Mouse (Mus musculus) hindbrain, embryonic 14.5 days (tissue): ENCODE measurements around the gene Ncoa3. TPM values are rescaled to one million over a fixed set of nuclear protein-coding genes. Genes with fewer than 3 reads are reported as not detected.
A peak's percentile ranks its signal among the peaks of the same experiment; 100 is the strongest.

Experiments
- ATAC-seq: fragments of 200-750 bp; cut with Nextera tagmentation; 2 replicates; pipeline ENCODE4 v1.8.0; 2017; ENCODE audit warnings: moderate number of reproducible peaks, mild to moderate bottlenecking, moderate TSS enrichment, moderate library complexity; ENCODE audit not compliant: low FRiP score
- DNase-seq: peaks from one replicate; pipeline ENCODE4 v3.0.0-alpha.2; 2015; ENCODE audit warnings: low spot score
- H3K27ac ChIP-seq: fragments of 300-500 bp; sonication (generic); 2 replicates; pipeline ENCODE4 v1.5.1; 2014; ENCODE audit warnings: mild to moderate bottlenecking, moderate library complexity
- H3K27me3 ChIP-seq: fragments of 300-500 bp; sonication (generic); 2 replicates; pipeline ENCODE4 v1.6.1; 2014; ENCODE audit warnings: mild to moderate bottlenecking, low read length, mixed read lengths; ENCODE audit not compliant: control insufficient read depth, insufficient read depth
- H3K36me3 ChIP-seq: fragments of 300-500 bp; sonication (generic); replicated peaks from 2 replicates; pipeline ENCODE4 v1.6.1; 2014; ENCODE audit not compliant: control insufficient read depth, insufficient read depth
- H3K4me1 ChIP-seq: fragments of 300-500 bp; sonication (generic); replicated peaks from 2 replicates; pipeline ENCODE4 v1.6.1; 2014; ENCODE audit warnings: antibody characterized with exemption, low read length, mixed read lengths; ENCODE audit not compliant: control insufficient read depth, insufficient read depth
- H3K4me2 ChIP-seq: fragments of 300-500 bp; sonication (generic); replicated peaks from 2 replicates; pipeline ENCODE4 v1.6.1; 2014; ENCODE audit warnings: mild to moderate bottlenecking, moderate library complexity
- H3K4me3 ChIP-seq: fragments of 300-500 bp; sonication (generic); replicated peaks from 2 replicates; pipeline ENCODE4 v1.5.1; 2014; ENCODE audit warnings: mild to moderate bottlenecking, low read length
- H3K9ac ChIP-seq: fragments of 300-500 bp; sonication (generic); 2 replicates; pipeline ENCODE4 v1.6.1; 2014
- H3K9me3 ChIP-seq: fragments of 300-500 bp; sonication (generic); 2 replicates; pipeline ENCODE4 v1.6.1; 2016; ENCODE audit warnings: low read length; ENCODE audit not compliant: control insufficient read depth
- WGBS: fragments of 180-500 bp; shearing (Covaris S2); extraction: QIAGEN DNeasy Blood & Tissue Kit; methylation state at CpG from one replicate; pipeline ENCODE4 v1.1.7; 2014; 5-methylcytosine and 5-hydroxymethylcytosine counted together
- polyA plus RNA-seq: library from polyadenylated mRNA; unstranded; fragments of >200 nt; fragmentation: Nextera tagmentation; extraction: Ambion mirVana; gene quantifications from 2 replicates; pipeline ENCODE4 v1.2.1, GENCODE M21; 2014

Gene Ncoa3
- polyA plus RNA-seq, 1 experiment from 2014 or later: 15.5 TPM

GRCm38 (mm10) chr2:166021642-166022041 lies 29.2 kb downstream of the Ncoa3 start:
- Histone ChIP-seq H3K36me3 (no peaks in the 10 kb centered on the region), H3K4me2 (peak overlapping the region; percentile 22), H3K9me3 (no peaks in the 10 kb centered on the region), H3K4me3 (no peak overlapping the region), H3K9ac (peak overlapping the region; percentile 21), H3K27me3 (no peaks in the 10 kb centered on the region), H3K27ac (peak overlapping the region; percentile 94), H3K4me1 (peaks cover 30% of the 10 kb centered on the region)
- 10% methylated on average over 3 of the region's 3 CpGs for WGBS
- peak; percentile 74 for DNase-seq
- peak; percentile 62; the same call in 1 of the 2 replicates for ATAC-seq

GRCm38 (mm10) chr2:166022327-166022726 lies 29.9 kb downstream of the Ncoa3 start:
- Histone ChIP-seq H3K36me3 (no peaks in the 10 kb centered on the region), H3K4me2 (peak overlapping the region; percentile 10; the same call in 1 of the 2 replicates), H3K4me1 (peaks cover 30% of the 10 kb centered on the region), H3K27me3 (no peaks in the 10 kb centered on the region), H3K27ac (peak overlapping the region; percentile 94), H3K9ac (peak overlapping the region; percentile 21), H3K4me3 (no peak overlapping the region), H3K9me3 (no peaks in the 10 kb centered on the region)
- DNase-seq (peak; percentile 36), ATAC-seq (no peak)
- WGBS: 39% methylated on average over 8 of the region's 8 CpGs

- no peak overlapping the region for H3K27ac ChIP-seq
- H3K36me3 ChIP-seq: no peaks in the 10 kb centered on the region
- DNase-seq (no peak), ATAC-seq (no peak)
- H3K4me2 ChIP-seq: no peak overlapping the region
- H3K27me3 ChIP-seq: no peaks in the 10 kb centered on the region
- no peak overlapping the region for H3K4me3 ChIP-seq
- H3K9ac ChIP-seq: no peak overlapping the region
- peaks cover 32% of the 10 kb centered on the region for H3K4me1 ChIP-seq
- 93% methylated on average over 3 of the region's 3 CpGs for WGBS
- H3K9me3 ChIP-seq: no peaks in the 10 kb centered on the region
Measured at GRCm38 (mm10) chr2:166024079-166024478, 31.6 kb downstream of the Ncoa3 start.

GRCm38 (mm10) chr2:166024621-166025020 lies 32.2 kb downstream of the Ncoa3 start:
- H3K27ac ChIP-seq: no peak overlapping the region
- WGBS: 72% methylated on average over 4 of the region's 4 CpGs
- no peaks in the 10 kb centered on the region for H3K9me3 ChIP-seq
- H3K36me3 ChIP-seq: no peaks in the 10 kb centered on the region
- H3K4me1 ChIP-seq: peaks cover 36% of the 10 kb centered on the region
- no peaks in the 10 kb centered on the region for H3K27me3 ChIP-seq
- no peak overlapping the region for H3K4me2 ChIP-seq
- H3K9ac ChIP-seq: no peak overlapping the region
- ATAC-seq (no peak), DNase-seq (no peak)
- H3K4me3 ChIP-seq: no peak overlapping the region

- WGBS: 89% methylated on average over 5 of the region's 5 CpGs
- no peak for ATAC-seq
- peaks cover 42% of the 10 kb centered on the region for H3K4me1 ChIP-seq
Measured at GRCm38 (mm10) chr2:166025943-166026342, 33.5 kb downstream of the Ncoa3 start.

GRCm38 (mm10) chr2:166027834-166028233 lies 35.4 kb downstream of the Ncoa3 start:
- H3K27me3 ChIP-seq: no peaks in the 10 kb centered on the region
- DNase-seq: no peak
- no peak overlapping the region for H3K4me2 ChIP-seq
- 89% methylated on average over 3 of the region's 3 CpGs for WGBS
- no peak overlapping the region for H3K9ac ChIP-seq
- H3K36me3 ChIP-seq: no peaks in the 10 kb centered on the region
- no peak overlapping the region for H3K27ac ChIP-seq
- H3K4me1 ChIP-seq: peaks cover 30% of the 10 kb centered on the region
- H3K4me3 ChIP-seq: no peak overlapping the region
- no peaks in the 10 kb centered on the region for H3K9me3 ChIP-seq
- ATAC-seq: no peak

More at GRCm38 (mm10) chr2:166025943-166026342, 33.5 kb downstream of the Ncoa3 start:
- Histone ChIP-seq H3K4me3 (no peak overlapping the region), H3K36me3 (no peaks in the 10 kb centered on the region), H3K9ac (no peak overlapping the region), H3K27me3 (no peaks in the 10 kb centered on the region), H3K4me2 (no peak overlapping the region), H3K27ac (no peak overlapping the region), H3K9me3 (no peaks in the 10 kb centered on the region)
- DNase-seq: no peak

GRCm38 (mm10) chr2:166029232-166029631 lies 36.8 kb downstream of the Ncoa3 start:
- H3K4me3 ChIP-seq: no peak overlapping the region
- no peak overlapping the region for H3K4me2 ChIP-seq
- H3K27me3 ChIP-seq: no peaks in the 10 kb centered on the region
- ATAC-seq (no peak), DNase-seq (no peak)
- no peaks in the 10 kb centered on the region for H3K36me3 ChIP-seq
- no peaks in the 10 kb centered on the region for H3K9me3 ChIP-seq
- peaks cover 26% of the 10 kb centered on the region for H3K4me1 ChIP-seq
- peak overlapping the region; percentile 73 for H3K27ac ChIP-seq
- H3K9ac ChIP-seq: peak overlapping the region; percentile 31; the same call in 1 of the 2 replicates
- 43% methylated on average over 4 of the region's 4 CpGs for WGBS

GRCm38 (mm10) chr2:166030256-166030995 lies 38.0 kb downstream of the Ncoa3 start:
- Histone ChIP-seq H3K27me3 (no peaks in the 10 kb centered on the region), H3K4me1 (peaks cover 26% of the 10 kb centered on the region), H3K9me3 (no peaks in the 10 kb centered on the region), H3K4me3 (no peak overlapping the region), H3K4me2 (peak overlapping the region; percentile 37), H3K27ac (peak overlapping the region; percentile 60), H3K9ac (0 out of 2 replicates have a peak overlapping the region, but pooled peaks have one; percentile 36), H3K36me3 (peaks cover 5% of the 10 kb centered on the region; the same call in 1 of the 2 replicates)
- DNase-seq (no peak), ATAC-seq (no peak)
- 5% methylated on average over 13 of the region's 13 CpGs for WGBS

GRCm38 (mm10) chr2:166031120-166031929 lies 38.9 kb downstream of the Ncoa3 start:
- H3K9me3 ChIP-seq: no peaks in the 10 kb centered on the region
- H3K27ac ChIP-seq: peak overlapping the region; percentile 60
- 37% methylated on average over 7 of the region's 7 CpGs for WGBS
- peaks cover 5% of the 10 kb centered on the region; the same call in 1 of the 2 replicates for H3K36me3 ChIP-seq
- DNase-seq (peak; percentile 57), ATAC-seq (peak; percentile 57; the same call in 1 of the 2 replicates)
- H3K27me3 ChIP-seq: no peaks in the 10 kb centered on the region
- no peak overlapping the region for H3K4me3 ChIP-seq
- peak overlapping the region; percentile 37 for H3K4me2 ChIP-seq
- peaks cover 26% of the 10 kb centered on the region for H3K4me1 ChIP-seq
- peak overlapping the region; percentile 36; the same call in 1 of the 2 replicates for H3K9ac ChIP-seq
